Mouse (Mus musculus): ENCODE measurements around the gene Zbtb9. TPM values are rescaled to one million over a fixed set of nuclear protein-coding genes. Genes with fewer than 3 reads are reported as not detected.
A peak's percentile ranks its signal among the peaks of the same experiment; 100 is the strongest.

Zbtb9 gene
- polyA plus RNA-seq, 1 experiment from 2014 or later: 17.6 TPM

DNA sequence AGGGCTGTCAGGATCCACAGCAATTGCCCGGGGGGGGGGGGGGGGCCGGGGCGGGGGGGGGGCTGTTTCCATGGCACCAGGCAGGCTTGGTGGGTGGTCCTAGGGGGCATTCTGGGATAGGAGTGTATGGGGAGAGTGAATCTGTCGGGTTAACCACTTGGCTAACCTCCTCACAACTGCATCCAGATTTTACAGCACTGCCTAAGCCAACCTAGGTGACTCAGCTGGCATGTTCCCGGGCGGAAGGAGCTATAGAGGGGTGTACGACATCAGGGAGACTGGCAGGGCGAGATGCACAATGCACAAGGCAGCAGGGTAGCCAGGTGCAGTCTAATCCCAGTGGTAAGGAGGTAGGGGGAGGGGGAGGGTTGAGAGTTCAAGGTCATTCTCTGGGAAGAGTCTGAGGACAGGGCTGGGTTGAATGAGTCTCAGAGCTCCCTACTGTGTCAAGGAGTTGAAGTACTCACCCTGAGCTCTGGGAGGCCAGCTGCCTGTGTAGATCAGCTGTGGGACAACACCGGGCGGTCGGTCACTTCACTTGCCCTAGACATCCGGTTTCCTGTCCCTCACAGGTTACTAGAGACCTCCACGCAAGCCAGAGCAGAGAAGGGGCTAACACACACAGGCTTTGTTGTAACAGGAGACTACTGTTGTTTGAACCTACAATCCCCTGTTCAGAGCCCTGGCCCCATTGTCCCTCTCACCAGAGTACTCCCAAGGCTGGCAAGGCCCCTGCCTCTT lies 68.2 kb downstream of the Zbtb9 start:
- Histone ChIP-seq H3K9me3 (no peaks in the 10 kb centered on the region), H3K4me2 (replicated peaks) (0 out of 2 replicates have a peak overlapping the region, but pooled peaks have one; percentile 47), H3K27me3 (replicated peaks) (0 out of 2 replicates have a peak, but pooled peaks cover 12% of the 10 kb centered on the region), H3K4me1 (peaks cover 38% of the 10 kb centered on the region), H3K9ac (0 out of 2 replicates have a peak overlapping the region, but pooled peaks have one; percentile 13), H3K27ac (no peak overlapping the region), H3K4me3 (no peak overlapping the region), H3K36me3 (no peaks in the 10 kb centered on the region)
- WGBS: 46% methylated on average over 12 of the region's 13 CpGs
- no peak for ATAC-seq (ENCODE audit: low FRiP score, low read depth)

DNA sequence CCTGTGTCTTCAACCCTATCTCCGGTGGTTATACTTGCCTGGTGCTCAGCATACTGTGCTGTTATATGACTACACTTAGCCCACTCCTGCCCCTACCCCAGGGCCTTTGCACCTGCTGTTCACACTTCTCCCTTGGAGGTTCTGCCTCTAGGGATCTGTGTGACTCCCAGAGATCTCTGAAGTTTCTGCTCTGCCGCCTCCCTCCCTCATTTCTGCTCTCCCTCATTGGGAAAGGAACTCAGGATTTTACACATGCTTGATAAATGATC lies 68.8 kb downstream of the Zbtb9 start:
- Histone ChIP-seq H3K4me3 (no peak overlapping the region), H3K27ac (no peak overlapping the region), H3K4me2 (replicated peaks) (no peak overlapping the region), H3K36me3 (no peaks in the 10 kb centered on the region), H3K4me1 (peaks cover 38% of the 10 kb centered on the region), H3K9me3 (no peaks in the 10 kb centered on the region), H3K27me3 (replicated peaks) (0 out of 2 replicates have a peak, but pooled peaks cover 12% of the 10 kb centered on the region), H3K9ac (no peak overlapping the region)
- WGBS: 90% methylated on average over 2 of the region's 2 CpGs
- no peak for ATAC-seq (ENCODE audit: low FRiP score, low read depth)

DNA sequence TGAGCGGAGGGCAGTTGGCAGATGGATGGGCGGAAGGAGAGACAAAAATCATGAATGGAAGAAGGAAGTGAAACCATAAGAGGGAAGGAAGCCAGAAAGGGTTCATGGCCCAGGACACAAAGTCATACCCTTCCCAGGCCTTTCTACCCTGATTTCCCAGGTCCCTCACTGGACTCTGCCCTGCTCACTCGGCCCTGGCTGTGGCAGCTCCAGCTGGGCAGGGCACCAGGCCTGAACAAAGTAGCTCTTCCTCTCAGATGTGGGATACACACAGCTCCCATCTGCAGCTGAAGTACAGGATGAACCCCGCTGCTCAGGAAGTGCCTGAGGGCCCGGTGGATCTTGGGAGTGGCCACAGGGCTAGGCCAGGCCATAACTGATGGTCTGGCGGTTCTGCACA lies 69.9 kb downstream of the Zbtb9 start:
- Histone ChIP-seq H3K27me3 (replicated peaks) (0 out of 2 replicates have a peak, but pooled peaks cover 10% of the 10 kb centered on the region), H3K9me3 (no peaks in the 10 kb centered on the region), H3K9ac (no peak overlapping the region), H3K4me3 (no peak overlapping the region), H3K27ac (no peak overlapping the region), H3K36me3 (no peaks in the 10 kb centered on the region), H3K4me1 (peaks cover 35% of the 10 kb centered on the region), H3K4me2 (replicated peaks) (no peak overlapping the region)
- WGBS: 69% methylated on average over 6 of the region's 6 CpGs
- no peak for ATAC-seq (ENCODE audit: low FRiP score, low read depth)

DNA sequence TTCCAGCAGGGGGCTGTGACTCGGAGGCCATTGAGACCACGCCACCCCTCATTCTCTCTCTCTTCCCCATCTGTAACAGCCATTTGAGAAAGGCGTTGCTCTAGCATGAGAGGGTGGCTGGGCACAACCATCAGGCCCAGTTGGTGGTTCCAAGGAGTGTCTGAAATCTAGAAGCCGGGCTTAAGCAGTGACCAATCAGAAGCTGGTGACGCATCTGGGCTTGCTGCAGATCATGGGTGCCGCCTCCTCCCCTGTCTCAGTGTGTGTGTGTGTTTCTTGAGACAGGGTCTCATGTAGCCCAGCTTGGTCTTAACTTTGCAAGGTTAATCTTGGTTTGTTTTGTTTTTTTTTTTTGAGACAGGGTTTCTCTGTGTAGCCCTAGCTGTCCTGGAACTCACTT lies 72.2 kb downstream of the Zbtb9 start:
- Histone ChIP-seq H3K4me3 (no peak overlapping the region), H3K4me1 (peaks cover 22% of the 10 kb centered on the region), H3K9ac (no peak overlapping the region), H3K36me3 (no peaks in the 10 kb centered on the region), H3K27ac (no peak overlapping the region), H3K9me3 (no peaks in the 10 kb centered on the region), H3K27me3 (replicated peaks) (no peaks in the 10 kb centered on the region), H3K4me2 (replicated peaks) (no peak overlapping the region)
- ATAC-seq (ENCODE audit: low FRiP score, low read depth): no peak
- 88% methylated on average over 6 of the region's 6 CpGs for WGBS

DNA sequence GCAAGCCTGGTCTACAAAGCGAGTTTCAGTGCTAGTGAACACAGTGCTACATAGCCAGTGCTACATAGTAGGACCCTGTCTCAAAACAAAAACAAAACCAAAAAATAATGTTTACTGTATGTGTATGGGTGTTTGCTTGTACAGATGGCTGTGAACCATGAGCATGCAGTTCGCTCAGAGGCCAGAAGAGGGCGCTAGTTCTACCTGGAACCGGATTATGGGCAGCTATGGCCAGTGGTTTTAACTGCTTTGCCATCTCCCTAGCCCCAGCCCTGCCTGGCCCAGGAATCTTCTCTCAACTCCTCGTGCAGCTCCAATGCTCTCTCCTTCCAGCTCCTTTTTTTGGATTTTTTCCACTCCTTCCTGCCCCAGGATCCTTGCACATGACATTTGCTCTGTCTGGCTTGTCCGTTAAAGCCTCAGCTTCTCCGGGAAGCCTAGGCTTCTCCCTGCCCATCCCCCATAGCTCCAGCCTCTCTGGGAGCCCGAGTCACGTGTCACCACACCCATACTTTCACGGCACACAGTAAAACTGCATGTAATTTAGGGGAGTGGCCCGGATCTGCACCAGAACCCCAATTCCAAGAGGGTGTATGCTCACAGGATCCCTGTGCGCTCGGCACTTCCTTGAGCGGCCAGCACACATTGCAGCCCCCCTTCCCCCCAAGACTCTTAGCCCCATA lies 74.9 kb downstream of the Zbtb9 start:
- no peak overlapping the region for H3K27ac ChIP-seq
- no peak overlapping the region for H3K4me3 ChIP-seq
- H3K36me3 ChIP-seq: no peaks in the 10 kb centered on the region
- WGBS: 75% methylated on average over 14 of the region's 14 CpGs
- no peak overlapping the region for H3K9ac ChIP-seq
- H3K4me1 ChIP-seq: peaks cover 9% of the 10 kb centered on the region
- ATAC-seq (ENCODE audit: low FRiP score, low read depth): no peak
- H3K4me2 ChIP-seq (replicated peaks): no peak overlapping the region
- no peaks in the 10 kb centered on the region for H3K9me3 ChIP-seq
- no peaks in the 10 kb centered on the region for H3K27me3 ChIP-seq (replicated peaks)

DNA sequence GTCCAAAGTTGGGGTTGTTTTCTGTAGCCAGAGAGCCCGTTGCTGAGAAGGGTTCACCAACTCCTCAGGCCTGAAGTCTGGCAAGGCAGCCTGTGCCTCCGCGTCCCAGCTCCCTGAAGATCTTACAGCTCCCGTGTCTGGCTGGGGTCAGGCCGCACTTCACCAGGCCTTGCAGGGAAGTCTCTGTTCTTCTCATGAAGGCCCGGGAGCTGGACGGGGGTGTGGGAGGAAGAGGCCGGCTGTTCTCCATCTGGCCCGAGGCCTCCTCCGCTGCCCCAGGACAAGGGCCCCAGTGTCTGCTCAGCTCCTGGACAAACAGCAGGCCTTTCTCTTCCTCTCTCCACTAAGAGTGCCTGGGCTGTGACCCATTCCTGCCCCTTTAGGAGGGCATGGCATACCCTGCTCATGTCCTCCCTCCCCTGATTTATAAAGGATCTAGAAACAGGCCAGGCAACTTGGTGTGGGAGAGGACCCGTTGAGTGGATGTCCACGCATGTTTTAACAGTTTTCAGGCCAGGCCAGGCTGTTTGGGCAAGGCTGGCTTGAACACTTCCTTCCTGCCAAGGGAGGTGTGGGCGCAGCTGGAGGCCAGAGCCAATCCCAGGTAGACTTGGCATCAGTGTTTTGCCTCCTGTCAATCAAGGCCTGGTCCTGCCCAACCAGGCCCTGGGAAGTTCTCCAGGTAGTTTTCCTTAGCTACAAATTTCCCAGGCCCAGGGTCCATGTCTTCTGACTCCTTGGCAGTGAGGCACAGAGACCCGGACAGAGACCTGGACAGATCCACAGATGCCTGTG lies 75.7 kb downstream of the Zbtb9 start:
- no peak overlapping the region for H3K27ac ChIP-seq

DNA sequence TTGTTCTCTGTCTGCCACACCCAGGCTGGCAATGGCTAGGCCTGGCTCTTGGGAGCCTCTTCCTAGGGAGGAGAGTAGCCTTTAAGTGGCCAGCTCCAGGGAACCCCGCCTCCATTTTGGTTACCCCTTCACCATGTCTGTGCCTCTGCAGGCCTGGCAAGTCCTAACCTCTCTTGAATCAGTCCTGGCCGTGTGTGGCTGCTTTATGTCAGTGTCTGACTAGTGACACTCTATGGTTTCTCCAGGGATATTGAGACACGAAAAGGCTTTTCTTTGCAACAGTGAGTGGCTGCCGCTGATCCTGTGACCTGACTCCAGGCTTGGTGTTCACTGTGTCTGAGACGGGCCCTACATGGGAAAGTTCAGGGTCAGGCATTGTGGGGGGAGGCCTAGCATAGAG lies 77.9 kb downstream of the Zbtb9 start:
- WGBS: 68% methylated on average over 5 of the region's 5 CpGs
- ATAC-seq (ENCODE audit: low FRiP score, low read depth): no peak
- Histone ChIP-seq H3K9me3 (no peaks in the 10 kb centered on the region), H3K4me2 (replicated peaks) (no peak overlapping the region), H3K36me3 (no peaks in the 10 kb centered on the region), H3K4me1 (peaks cover 5% of the 10 kb centered on the region), H3K27me3 (replicated peaks) (peaks cover 4% of the 10 kb centered on the region), H3K9ac (no peak overlapping the region), H3K27ac (no peak overlapping the region), H3K4me3 (no peak overlapping the region)

More for the DNA sequence above, 75.7 kb downstream of the Zbtb9 start:
- no peak for ATAC-seq (ENCODE audit: low FRiP score, low read depth)
- no peak overlapping the region for H3K4me2 ChIP-seq (replicated peaks)
- H3K9ac ChIP-seq: no peak overlapping the region
- 69% methylated on average over 14 of the region's 14 CpGs for WGBS
- H3K4me3 ChIP-seq: no peak overlapping the region
- peaks cover 5% of the 10 kb centered on the region for H3K4me1 ChIP-seq
- H3K36me3 ChIP-seq: no peaks in the 10 kb centered on the region
- H3K27me3 ChIP-seq (replicated peaks): no peaks in the 10 kb centered on the region
- no peaks in the 10 kb centered on the region for H3K9me3 ChIP-seq

DNA sequence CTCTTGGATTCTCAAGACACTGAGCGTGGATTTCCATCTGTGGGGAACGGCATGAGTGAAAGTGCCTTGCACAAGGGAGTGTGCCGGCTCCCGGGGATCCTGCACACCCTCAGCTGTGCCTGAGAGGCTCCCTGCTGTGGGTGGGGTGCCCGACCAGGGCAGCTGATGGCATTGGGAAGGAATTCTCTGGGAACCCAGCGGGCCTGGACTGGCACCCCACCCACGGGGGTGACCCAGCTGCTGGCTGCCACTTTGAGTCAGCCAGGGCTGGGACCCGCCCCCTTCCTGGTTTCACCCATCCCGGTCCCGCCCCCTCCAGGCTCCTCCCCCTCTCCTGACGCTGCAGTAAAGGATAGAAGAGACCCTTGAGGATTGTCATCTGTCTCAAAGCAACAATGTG lies 78.5 kb downstream of the Zbtb9 start:
- H3K4me3 ChIP-seq: no peak overlapping the region
- H3K36me3 ChIP-seq: no peaks in the 10 kb centered on the region
- H3K9me3 ChIP-seq: no peaks in the 10 kb centered on the region
- H3K4me2 ChIP-seq (replicated peaks): peak overlapping the region; percentile 24; the same call in 1 of the 2 replicates
- no peak overlapping the region for H3K27ac ChIP-seq
- WGBS: 33% methylated on average over 10 of the region's 11 CpGs
- no peak for ATAC-seq (ENCODE audit: low FRiP score, low read depth)
- peaks cover 12% of the 10 kb centered on the region for H3K4me1 ChIP-seq
- no peak overlapping the region for H3K9ac ChIP-seq
- H3K27me3 ChIP-seq (replicated peaks): peaks cover 11% of the 10 kb centered on the region

DNA sequence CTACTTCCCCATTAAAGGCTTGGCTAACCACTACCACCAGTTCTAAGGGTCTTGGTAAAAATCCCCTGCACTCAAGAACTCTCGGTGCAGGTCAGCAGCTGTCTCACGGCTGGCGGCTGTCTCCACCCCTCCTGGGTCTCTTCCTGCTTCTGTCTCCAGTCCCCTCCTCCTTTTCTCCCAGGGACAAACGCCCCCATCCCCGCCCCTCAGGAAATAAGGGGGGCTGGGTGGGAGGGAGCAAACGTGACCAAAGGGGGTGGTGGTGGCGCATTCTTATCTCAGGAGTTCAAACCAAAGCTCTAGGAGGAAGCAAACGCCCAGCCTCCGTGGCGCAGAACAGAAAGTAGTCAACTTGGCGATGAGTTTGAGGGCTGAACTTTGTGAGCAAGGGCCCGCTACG lies 83.2 kb downstream of the Zbtb9 start:
- no peaks in the 10 kb centered on the region for H3K9me3 ChIP-seq
- H3K4me1 ChIP-seq: peaks cover 22% of the 10 kb centered on the region
- no peaks in the 10 kb centered on the region for H3K36me3 ChIP-seq
- H3K4me2 ChIP-seq (replicated peaks): peak overlapping the region; percentile 74
- peaks cover 36% of the 10 kb centered on the region for H3K27me3 ChIP-seq (replicated peaks)
- ATAC-seq (ENCODE audit: low FRiP score, low read depth): no peak
- H3K9ac ChIP-seq: no peak overlapping the region
- H3K4me3 ChIP-seq: peak overlapping the region; percentile 11; the same call in 1 of the 2 replicates
- H3K27ac ChIP-seq: no peak overlapping the region
- WGBS: under 1% methylated on average over 13 of the region's 13 CpGs

DNA sequence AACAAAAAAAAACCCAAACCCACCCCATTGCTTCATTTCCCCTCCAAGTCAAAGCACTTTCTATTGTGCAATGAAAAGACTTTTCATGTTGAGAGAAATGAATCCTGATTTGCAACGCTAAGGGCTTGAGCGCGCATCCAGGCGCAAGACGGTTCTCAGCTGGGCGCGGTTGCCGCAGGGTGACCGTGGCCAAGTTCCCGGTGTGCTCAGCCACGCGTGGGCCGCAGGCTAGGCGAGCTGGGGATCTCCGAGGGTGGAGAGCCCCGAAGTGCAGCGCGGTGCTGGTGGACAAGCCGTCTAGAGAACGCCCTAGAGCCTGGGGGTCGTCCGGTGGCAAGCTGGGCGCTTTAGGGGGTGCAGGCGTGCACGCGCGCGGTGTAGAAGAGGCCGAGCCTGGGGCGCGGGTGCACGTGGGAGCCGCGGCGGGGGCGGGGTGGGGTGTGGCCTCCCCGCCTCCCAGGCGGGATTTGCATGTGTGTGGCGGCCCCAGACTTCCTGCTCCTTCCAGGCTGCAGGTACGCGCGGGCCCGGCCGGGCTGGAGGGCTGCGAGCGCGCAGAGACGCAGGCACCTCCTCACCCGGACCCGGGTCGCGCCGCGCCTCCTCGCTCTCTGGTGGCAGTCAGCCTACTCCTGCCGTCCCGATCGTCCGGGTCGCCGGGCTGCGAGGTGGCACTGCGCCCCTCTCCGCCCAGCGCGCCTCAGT lies 84.0 kb downstream of the Zbtb9 start, which contains the start of gene Itpr3:
TSS of gene Itpr3 (plus strand) at position 493 of the 705 bp plus-strand sequence.
- H3K9me3 ChIP-seq: no peaks in the 10 kb centered on the region
- 0 out of 2 replicates have a peak, but pooled peaks have one; percentile 9 for ATAC-seq (ENCODE audit: low FRiP score, low read depth)
- no peak within 1 kb of the TSS for H3K27ac ChIP-seq
- H3K27me3 ChIP-seq (replicated peaks): peaks cover 36% of the 10 kb centered on the region
- peaks cover 17% of the 10 kb centered on the region; the same call in 1 of the 2 replicates for H3K4me1 ChIP-seq
- WGBS: under 1% methylated on average over 66 of the region's 66 CpGs
- peak within 1 kb of the TSS; percentile 45 for H3K4me3 ChIP-seq
- no peaks in the 10 kb centered on the region for H3K36me3 ChIP-seq
- peak within 1 kb of the TSS; percentile 74 for H3K4me2 ChIP-seq (replicated peaks)
- peak within 1 kb of the TSS; percentile 55; the same call in 1 of the 2 replicates for H3K9ac ChIP-seq

DNA sequence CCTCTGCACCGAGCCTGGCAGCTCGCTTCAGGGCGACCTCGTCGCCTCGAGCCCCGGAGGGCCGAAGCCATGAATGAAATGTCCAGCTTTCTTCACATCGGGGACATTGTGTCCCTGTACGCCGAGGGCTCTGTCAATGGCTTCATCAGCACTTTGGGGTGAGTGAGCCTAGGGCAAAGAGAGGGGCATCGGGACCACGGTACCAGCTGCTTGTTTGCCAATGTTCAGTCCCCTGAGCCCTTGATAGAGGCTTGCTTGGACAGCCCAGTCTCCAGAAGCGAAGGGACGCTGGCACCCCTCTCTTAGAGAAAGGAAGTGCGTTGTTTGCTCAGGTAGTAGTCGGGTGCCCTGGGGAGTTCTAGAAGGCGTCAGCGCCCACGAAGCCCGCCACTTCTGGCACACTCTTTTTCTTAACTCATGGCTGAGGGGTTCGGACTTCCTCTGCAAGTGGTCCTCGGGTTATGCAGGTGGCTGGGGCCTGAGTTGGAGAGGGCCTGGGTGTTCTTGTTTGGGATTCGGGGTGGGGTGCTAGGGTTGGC lies 84.6 kb downstream of the Zbtb9 start:
- 1% methylated on average over 24 of the region's 24 CpGs for WGBS
- no peak for ATAC-seq (ENCODE audit: low FRiP score, low read depth)
- Histone ChIP-seq H3K4me2 (replicated peaks) (peak overlapping the region; percentile 74), H3K4me1 (peaks cover 17% of the 10 kb centered on the region; the same call in 1 of the 2 replicates), H3K36me3 (no peaks in the 10 kb centered on the region), H3K27ac (no peak overlapping the region), H3K4me3 (peak overlapping the region; percentile 45), H3K9me3 (no peaks in the 10 kb centered on the region), H3K27me3 (replicated peaks) (peaks cover 36% of the 10 kb centered on the region), H3K9ac (peak overlapping the region; percentile 55; the same call in 1 of the 2 replicates)

Data from neural tube, embryonic 12.5 days (tissue).